Mouse (Mus musculus) neural tube, embryonic 14.5 days (tissue): ENCODE measurements around the gene Itpka. TPM values are rescaled to one million over a fixed set of nuclear protein-coding genes. Genes with fewer than 3 reads are reported as not detected.
A peak's percentile ranks its signal among the peaks of the same experiment; 100 is the strongest.

Experiments used
- ATAC-seq: fragments of 200-750 bp; cut with Nextera tagmentation; 2 replicates; pipeline ENCODE4 v1.8.0; 2017; ENCODE audit warnings: low read depth, mild to moderate bottlenecking, moderate TSS enrichment, moderate library complexity
- H3K27ac ChIP-seq: fragments of 300-500 bp; sonication (generic); 2 replicates; pipeline ENCODE4 v1.5.1; 2014; ENCODE audit warnings: low read depth, mild to moderate bottlenecking, control low read depth, low read length, moderate library complexity, mixed read lengths
- H3K27me3 ChIP-seq: fragments of 300-500 bp; sonication (generic); 2 replicates; pipeline ENCODE4 v1.6.1; 2014; ENCODE audit warnings: low read length; ENCODE audit not compliant: control insufficient read depth, insufficient read depth
- H3K36me3 ChIP-seq: fragments of 300-500 bp; sonication (generic); 2 replicates; pipeline ENCODE4 v1.6.1; 2014; ENCODE audit warnings: low read length, mixed read lengths; ENCODE audit not compliant: control insufficient read depth, insufficient read depth
- H3K4me1 ChIP-seq: fragments of 300-500 bp; sonication (generic); 2 replicates; pipeline ENCODE4 v1.6.1; 2014; ENCODE audit warnings: low read length; ENCODE audit not compliant: control insufficient read depth, insufficient read depth
- H3K4me2 ChIP-seq: fragments of 300-500 bp; sonication (generic); 2 replicates; pipeline ENCODE4 v1.6.1; 2014; ENCODE audit warnings: mild to moderate bottlenecking, low read depth, low read length, control low read depth
- H3K4me3 ChIP-seq: fragments of 300-500 bp; sonication (generic); 2 replicates; pipeline ENCODE4 v1.5.1; 2014; ENCODE audit warnings: low read depth, low read length, control low read depth, mixed read lengths
- H3K9ac ChIP-seq: fragments of 300-500 bp; sonication (generic); replicated peaks from 2 replicates; pipeline ENCODE4 v1.6.1; 2014; ENCODE audit warnings: low read depth, mild to moderate bottlenecking, control low read depth, low read length, mixed read lengths
- H3K9me3 ChIP-seq: fragments of 300-500 bp; sonication (generic); 2 replicates; pipeline ENCODE4 v1.6.1; 2016; ENCODE audit warnings: low read length; ENCODE audit not compliant: control insufficient read depth
- WGBS: fragments of 180-500 bp; shearing (Covaris S2); extraction: QIAGEN DNeasy Blood & Tissue Kit; methylation state at CpG from one replicate; pipeline ENCODE4 v1.1.7; 2014; 5-methylcytosine and 5-hydroxymethylcytosine counted together
- polyA plus RNA-seq: library from polyadenylated mRNA; unstranded; fragments of >200 nt; fragmentation: Nextera tagmentation; extraction: Ambion mirVana; gene quantifications from 2 replicates; pipeline ENCODE4 v1.2.1, GENCODE M21; 2014

The Itpka gene
- polyA plus RNA-seq, 1 experiment from 2014 or later: 0.15 TPM

DNA sequence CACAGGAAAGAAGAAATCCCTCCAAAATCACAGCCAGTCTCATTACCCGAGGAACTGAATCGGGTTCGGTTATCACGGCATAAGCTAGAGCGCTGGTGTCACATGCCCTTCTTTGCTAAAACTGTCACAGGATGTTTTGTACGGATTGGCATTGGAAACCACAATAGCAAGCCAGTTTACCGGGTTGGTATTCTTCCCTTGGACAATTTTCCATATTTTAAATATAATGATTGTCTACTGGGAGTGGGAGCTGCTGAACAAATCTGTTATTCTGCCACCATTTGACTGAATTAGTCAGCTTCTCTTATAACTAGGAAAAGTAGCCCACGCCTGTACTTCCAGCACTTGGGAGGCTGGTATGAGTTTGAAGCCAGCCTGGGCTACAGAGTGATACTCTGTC lies 21.1 kb upstream of the Itpka start:
- Histone ChIP-seq H3K4me1 (no peaks in the 10 kb centered on the region), H3K4me2 (no peak overlapping the region), H3K27ac (no peak overlapping the region), H3K36me3 (peaks cover 54% of the 10 kb centered on the region), H3K9ac (no peak overlapping the region), H3K27me3 (no peaks in the 10 kb centered on the region), H3K9me3 (no peaks in the 10 kb centered on the region), H3K4me3 (no peak overlapping the region)
- 98% methylated on average over 8 of the region's 8 CpGs for WGBS
- ATAC-seq: no peak

DNA sequence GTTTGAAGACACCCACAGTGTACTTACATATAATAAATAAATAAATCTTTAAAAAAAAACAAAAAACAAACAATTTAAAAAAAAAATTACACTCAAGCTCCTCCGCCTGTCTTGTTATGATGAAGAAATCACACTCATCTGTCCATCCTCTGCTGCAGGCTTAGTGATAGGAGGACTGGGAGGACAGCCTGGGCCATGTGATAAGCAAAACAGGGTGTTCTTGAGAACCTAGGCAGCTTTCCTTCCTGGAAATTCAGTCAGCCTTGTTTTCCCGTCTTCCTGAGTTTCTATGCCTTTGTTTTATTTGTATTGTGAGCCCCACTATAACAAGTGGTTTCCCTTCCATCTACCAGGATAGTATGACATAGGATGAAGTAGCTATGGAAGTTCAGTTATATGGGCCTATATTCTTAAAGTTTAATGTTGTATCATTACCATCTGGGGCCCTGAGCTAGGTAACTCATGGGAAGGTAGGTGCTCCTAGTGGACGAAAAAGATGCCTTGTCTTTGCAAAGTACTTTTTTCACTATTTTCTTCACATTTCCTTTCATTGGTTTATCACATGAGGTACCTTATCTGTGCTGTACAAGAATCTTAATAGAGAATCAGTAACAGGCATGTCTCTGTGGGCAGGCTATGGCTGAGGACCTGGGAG lies 14.2 kb upstream of the Itpka start:
- Histone ChIP-seq H3K27me3 (no peaks in the 10 kb centered on the region), H3K4me2 (no peak overlapping the region), H3K9me3 (no peaks in the 10 kb centered on the region), H3K36me3 (peaks cover 69% of the 10 kb centered on the region), H3K4me1 (no peaks in the 10 kb centered on the region), H3K27ac (no peak overlapping the region), H3K9ac (no peak overlapping the region), H3K4me3 (no peak overlapping the region)
- ATAC-seq: no peak
- 92% methylated on average over 3 of the region's 3 CpGs for WGBS

DNA sequence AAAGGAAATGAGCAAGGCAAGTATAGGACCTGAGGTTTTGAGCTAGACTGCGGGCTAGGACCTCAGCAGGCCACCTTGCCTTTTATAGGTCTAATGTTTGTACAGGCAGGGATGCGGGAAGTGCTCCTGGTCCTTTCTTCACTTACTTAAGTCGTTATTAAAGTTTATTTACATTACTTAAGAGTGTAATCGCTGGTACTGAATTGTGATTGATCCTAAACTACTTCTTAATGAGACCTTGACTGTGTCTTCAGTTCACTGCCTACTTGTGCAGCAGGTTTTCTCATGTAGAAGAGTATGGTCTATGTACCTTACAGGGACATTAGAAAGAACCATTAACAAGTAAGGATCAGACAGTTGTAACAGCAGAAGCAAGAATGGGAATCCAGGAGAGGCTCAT lies 11.4 kb upstream of the Itpka start:
- Histone ChIP-seq H3K27me3 (no peaks in the 10 kb centered on the region), H3K4me1 (no peaks in the 10 kb centered on the region), H3K27ac (no peak overlapping the region), H3K4me3 (no peak overlapping the region), H3K4me2 (no peak overlapping the region), H3K9ac (no peak overlapping the region), H3K9me3 (no peaks in the 10 kb centered on the region), H3K36me3 (peaks cover 71% of the 10 kb centered on the region)
- no peak for ATAC-seq
- 92% methylated on average over 4 of the region's 4 CpGs for WGBS

DNA sequence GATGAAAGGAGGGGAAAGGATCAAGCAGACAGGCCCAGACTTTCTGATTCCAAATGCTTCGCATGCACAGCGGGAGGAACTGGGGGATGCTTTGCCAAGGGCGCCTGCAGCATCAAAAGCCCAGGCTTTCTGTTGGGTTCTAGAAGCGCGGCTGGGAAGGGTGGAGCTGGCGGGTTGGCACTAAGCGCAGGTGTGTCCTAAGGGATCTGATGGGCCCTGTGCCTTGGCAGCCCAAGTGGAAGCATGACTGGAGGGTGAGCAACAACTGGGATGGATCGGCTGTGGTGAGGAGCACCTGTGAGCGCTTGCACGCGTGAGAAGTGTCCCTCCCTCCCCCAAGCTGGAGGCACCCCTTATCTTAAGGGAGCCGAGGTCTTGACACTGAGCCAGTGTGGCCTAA lies 5.0 kb upstream of the Itpka start:
- 0 out of 2 replicates have a peak, but pooled peaks cover 7% of the 10 kb centered on the region for H3K27me3 ChIP-seq
- 0 out of 2 replicates have a peak, but pooled peaks cover 3% of the 10 kb centered on the region for H3K4me1 ChIP-seq
- 18% methylated on average over 12 of the region's 12 CpGs for WGBS
- no peak overlapping the region for H3K4me3 ChIP-seq
- H3K4me2 ChIP-seq: no peak overlapping the region
- no peaks in the 10 kb centered on the region for H3K9me3 ChIP-seq
- H3K9ac ChIP-seq: no peak overlapping the region
- ATAC-seq: no peak
- peaks cover 29% of the 10 kb centered on the region for H3K36me3 ChIP-seq
- H3K27ac ChIP-seq: no peak overlapping the region

DNA sequence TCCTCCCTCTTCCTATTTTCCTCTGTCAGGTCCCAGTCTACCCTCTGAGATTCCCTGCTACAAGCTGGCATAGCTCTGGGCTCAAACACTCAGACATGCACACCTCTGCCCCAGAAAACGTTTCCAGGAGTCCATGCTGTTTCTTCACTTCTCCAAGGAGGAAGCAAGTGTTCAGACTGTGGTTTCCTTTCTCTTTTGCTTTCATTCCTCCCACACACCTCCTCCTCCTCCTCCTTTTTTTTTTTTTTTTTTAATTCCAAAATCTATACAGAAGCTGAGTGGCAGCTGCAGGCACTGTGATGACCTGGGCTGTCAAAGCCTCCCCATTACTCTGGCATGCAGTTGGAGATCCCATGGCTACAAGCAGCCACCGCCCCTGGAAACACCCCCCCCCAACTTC lies 1.6 kb upstream of the Itpka start:
- no peaks in the 10 kb centered on the region for H3K9me3 ChIP-seq
- no peak overlapping the region for H3K27ac ChIP-seq
- no peak for ATAC-seq
- no peak overlapping the region for H3K4me3 ChIP-seq
- H3K4me1 ChIP-seq: peaks cover 21% of the 10 kb centered on the region
- peaks cover 34% of the 10 kb centered on the region for H3K27me3 ChIP-seq
- no peaks in the 10 kb centered on the region for H3K36me3 ChIP-seq
- WGBS: 22% methylated on average over 2 of the region's 2 CpGs
- no peak overlapping the region for H3K9ac ChIP-seq
- no peak overlapping the region for H3K4me2 ChIP-seq

DNA sequence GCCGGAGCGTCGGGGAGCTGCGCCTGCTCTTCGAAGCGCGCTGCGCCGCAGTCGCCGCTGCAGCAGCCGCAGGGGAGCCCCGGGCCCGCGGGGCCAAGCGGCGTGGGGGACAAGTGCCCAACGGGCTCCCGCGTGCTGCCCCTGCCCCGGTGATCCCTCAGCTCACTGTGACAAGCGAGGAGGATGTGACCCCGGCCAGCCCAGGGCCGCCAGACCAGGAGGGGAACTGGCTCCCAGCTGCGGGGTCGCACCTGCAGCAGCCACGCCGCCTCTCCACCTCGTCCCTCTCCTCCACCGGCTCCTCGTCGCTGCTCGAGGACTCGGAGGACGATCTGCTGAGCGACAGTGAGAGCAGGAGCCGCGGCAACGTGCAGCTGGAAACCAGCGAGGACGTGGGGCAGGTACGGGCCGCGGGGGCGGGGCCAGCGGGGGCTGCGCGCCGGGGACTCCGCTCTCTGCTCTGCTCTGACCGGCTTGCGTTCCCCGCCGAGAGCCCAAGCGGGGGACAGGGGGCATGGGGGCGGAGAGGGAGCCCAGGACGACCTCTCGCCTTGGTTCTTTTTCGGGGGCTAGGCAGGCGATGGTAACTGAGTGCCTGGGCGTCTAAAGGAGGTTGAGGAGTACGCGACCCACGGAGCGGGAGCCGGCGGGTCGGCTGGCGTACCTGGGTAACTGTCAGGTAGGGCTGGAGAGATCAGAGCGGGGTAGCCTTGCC lies 481 bp downstream of the Itpka start:
- Histone ChIP-seq H3K9me3 (no peaks in the 10 kb centered on the region), H3K36me3 (no peaks in the 10 kb centered on the region), H3K27me3 (peaks cover 36% of the 10 kb centered on the region), H3K4me2 (peak overlapping the region; percentile 95), H3K9ac (peak overlapping the region; percentile 46), H3K27ac (no peak overlapping the region), H3K4me3 (peak overlapping the region; percentile 48), H3K4me1 (peaks cover 21% of the 10 kb centered on the region)
- peak; percentile 35; the same call in 1 of the 2 replicates for ATAC-seq
- 1% methylated on average over 54 of the region's 70 CpGs for WGBS

DNA sequence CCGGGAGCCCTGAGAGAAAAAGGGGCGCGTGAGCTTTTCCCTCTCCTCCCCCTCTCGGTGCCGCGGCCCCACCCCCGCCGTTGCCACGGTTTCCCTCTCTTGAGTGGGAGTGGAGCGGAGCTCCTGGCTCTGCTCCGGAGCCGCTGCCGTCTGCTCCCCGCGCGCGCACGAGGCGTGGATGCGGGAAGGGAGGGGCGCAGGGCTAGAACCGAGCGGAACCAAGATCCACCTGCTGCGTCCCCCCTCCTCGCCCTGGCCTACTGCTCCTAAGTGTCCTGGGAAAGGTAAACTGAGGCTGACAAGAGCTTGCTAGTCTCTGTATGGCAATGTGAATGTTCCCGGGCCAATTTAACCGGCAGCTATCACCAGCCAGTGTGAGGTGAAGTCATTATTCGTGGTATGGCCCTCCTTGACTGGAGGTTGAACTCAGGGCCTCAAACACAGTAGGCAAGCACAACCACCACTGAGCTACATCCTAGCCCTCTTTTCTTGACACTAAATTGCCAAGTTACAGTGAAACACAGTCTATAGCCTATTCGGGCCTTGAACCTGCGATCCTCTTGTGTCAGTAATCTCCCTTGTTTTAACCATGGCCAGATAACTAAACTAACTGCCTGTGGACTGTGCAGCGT lies 1.2 kb downstream of the Itpka start:
- Histone ChIP-seq H3K9ac (no peak overlapping the region; the same call in 1 of the 2 replicates), H3K27ac (no peak overlapping the region), H3K27me3 (peaks cover 36% of the 10 kb centered on the region), H3K36me3 (no peaks in the 10 kb centered on the region), H3K9me3 (no peaks in the 10 kb centered on the region), H3K4me1 (peaks cover 21% of the 10 kb centered on the region), H3K4me2 (peak overlapping the region; percentile 95), H3K4me3 (peak overlapping the region; percentile 48)
- WGBS: 8% methylated on average over 24 of the region's 31 CpGs
- no peak for ATAC-seq

DNA sequence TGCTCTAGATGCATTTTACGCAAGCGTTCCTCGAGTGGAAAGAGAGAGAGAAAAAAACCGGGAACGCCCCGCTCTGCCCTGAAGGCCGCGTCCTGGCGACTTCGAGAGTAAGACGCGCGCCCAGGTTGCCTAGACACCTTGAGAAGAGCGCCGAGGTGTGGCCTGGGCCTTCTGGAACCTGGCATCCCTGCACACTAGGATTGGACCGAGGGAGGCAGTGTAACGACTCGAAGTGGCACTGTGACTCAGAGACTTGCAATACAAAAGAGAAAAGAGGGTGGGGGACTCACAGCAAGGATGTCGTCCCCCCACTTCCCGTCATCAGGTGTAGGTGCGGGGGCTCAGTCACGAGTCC lies 1.6 kb downstream of the Itpka start:
- WGBS: 5% methylated on average over 22 of the region's 22 CpGs
- H3K4me1 ChIP-seq: peaks cover 21% of the 10 kb centered on the region
- H3K27ac ChIP-seq: no peak overlapping the region
- peaks cover 36% of the 10 kb centered on the region for H3K27me3 ChIP-seq
- H3K9ac ChIP-seq: no peak overlapping the region
- no peaks in the 10 kb centered on the region for H3K9me3 ChIP-seq
- ATAC-seq: no peak
- no peaks in the 10 kb centered on the region for H3K36me3 ChIP-seq
- no peak overlapping the region for H3K4me3 ChIP-seq
- H3K4me2 ChIP-seq: no peak overlapping the region
